Mouse (Mus musculus) forebrain, embryonic 10.5 days (tissue): ENCODE results near the gene Ehd1. TPM values are rescaled to one million over a fixed set of nuclear protein-coding genes. Genes with fewer than 3 reads are reported as not detected.
A peak's percentile ranks its signal among the peaks of the same experiment; 100 is the strongest.

Experiments used
- DNase-seq: peaks from one replicate; pipeline ENCODE4 v3.0.0-alpha.2; 2017; ENCODE audit warnings: low spot score; ENCODE audit errors: extremely low spot score
- H3K27ac ChIP-seq: fragments of 300-500 bp; sonication (generic); 2 replicates; pipeline ENCODE4 v1.5.1; 2016; ENCODE audit warnings: mild to moderate bottlenecking
- H3K27me3 ChIP-seq: fragments of 300-500 bp; sonication (generic); 2 replicates; pipeline ENCODE4 v1.6.1; 2016; ENCODE audit warnings: mild to moderate bottlenecking; ENCODE audit not compliant: poor library complexity, severe bottlenecking
- H3K36me3 ChIP-seq: fragments of 300-500 bp; sonication (generic); replicated peaks from 2 replicates; pipeline ENCODE4 v1.6.1; 2016; ENCODE audit warnings: mild to moderate bottlenecking, moderate library complexity
- H3K4me1 ChIP-seq: fragments of 300-500 bp; sonication (generic); 2 replicates; pipeline ENCODE4 v1.6.1; 2016
- H3K4me3 ChIP-seq: fragments of 300-500 bp; sonication (generic); 2 replicates; pipeline ENCODE4 v1.5.1; 2016; ENCODE audit warnings: mild to moderate bottlenecking, moderate library complexity
- H3K9me3 ChIP-seq: fragments of 300-500 bp; sonication (generic); 2 replicates; pipeline ENCODE4 v1.6.1; 2016; ENCODE audit warnings: mild to moderate bottlenecking, moderate library complexity
- WGBS: fragments of 180-500 bp; shearing (Covaris S2); methylation state at CpG from one replicate; pipeline ENCODE4 v1.1.7; 2016; 5-methylcytosine and 5-hydroxymethylcytosine counted together
- polyA plus RNA-seq: library from polyadenylated mRNA; unstranded; fragments of >200 nt; fragmentation: Nextera tagmentation; extraction: Ambion mirVana; gene quantifications from 2 replicates; pipeline ENCODE4 v1.2.1, GENCODE M21; 2016

The Ehd1 gene
- polyA plus RNA-seq, 1 experiment from 2014 or later, result 82.1 TPM

GRCm38 (mm10) chr19:6338171-6338570 lies 61.6 kb downstream of the Ehd1 start:
- 98% methylated on average over 7 of the region's 7 CpGs for WGBS
- Histone ChIP-seq H3K4me1 (peaks cover 69% of the 10 kb centered on the region), H3K4me3 (0 out of 2 replicates have a peak overlapping the region, but pooled peaks have one; percentile 86), H3K36me3 (peaks cover 47% of the 10 kb centered on the region), H3K27ac (no peak overlapping the region), H3K9me3 (no peaks in the 10 kb centered on the region), H3K27me3 (no peaks in the 10 kb centered on the region)
- no peak for DNase-seq

DNA sequence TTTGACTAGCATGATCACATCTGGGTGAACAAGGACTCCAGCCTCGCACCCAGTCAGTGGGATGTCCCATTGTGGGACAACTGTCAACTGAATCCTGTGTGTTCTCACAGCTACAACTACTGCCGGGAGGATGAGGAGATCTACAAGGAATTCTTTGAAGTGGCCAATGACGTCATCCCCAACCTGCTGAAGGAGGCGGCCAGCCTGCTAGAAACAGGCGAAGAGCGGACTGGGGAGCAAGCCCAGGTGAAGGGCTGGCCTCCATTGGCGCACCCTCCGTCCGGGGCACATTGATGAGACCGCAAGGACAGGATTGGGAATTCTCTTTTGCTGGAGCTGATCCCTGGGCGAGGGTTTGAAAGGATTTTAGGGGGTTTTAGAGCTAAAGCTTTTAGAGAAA lies 62.2 kb downstream of the Ehd1 start:
- WGBS, result 93% methylated on average over 11 of the region's 11 CpGs

GRCm38 (mm10) chr19:6339191-6339590 lies 62.7 kb downstream of the Ehd1 start:
- 98% methylated on average over 6 of the region's 6 CpGs for WGBS
- peaks cover 64% of the 10 kb centered on the region for H3K4me1 ChIP-seq
- H3K27me3 ChIP-seq, result no peaks in the 10 kb centered on the region
- no peak overlapping the region for H3K4me3 ChIP-seq
- peaks cover 57% of the 10 kb centered on the region for H3K36me3 ChIP-seq
- no peak overlapping the region for H3K27ac ChIP-seq
- DNase-seq, result no peak
- H3K9me3 ChIP-seq, result no peaks in the 10 kb centered on the region

More for the DNA sequence above, 62.2 kb downstream of the Ehd1 start:
- Histone ChIP-seq H3K36me3 (peaks cover 53% of the 10 kb centered on the region), H3K9me3 (no peaks in the 10 kb centered on the region), H3K4me1 (peaks cover 69% of the 10 kb centered on the region), H3K4me3 (no peak overlapping the region), H3K27me3 (no peaks in the 10 kb centered on the region), H3K27ac (no peak overlapping the region)
- DNase-seq, result no peak

GRCm38 (mm10) chr19:6339890-6340504 lies 63.5 kb downstream of the Ehd1 start:
- DNase-seq, result no peak
- Histone ChIP-seq H3K36me3 (peaks cover 65% of the 10 kb centered on the region), H3K27ac (no peak overlapping the region), H3K27me3 (no peaks in the 10 kb centered on the region), H3K4me3 (0 out of 2 replicates have a peak overlapping the region, but pooled peaks have one; percentile 3), H3K4me1 (peaks cover 59% of the 10 kb centered on the region), H3K9me3 (no peaks in the 10 kb centered on the region)
- 70% methylated on average over 15 of the region's 15 CpGs for WGBS

DNA sequence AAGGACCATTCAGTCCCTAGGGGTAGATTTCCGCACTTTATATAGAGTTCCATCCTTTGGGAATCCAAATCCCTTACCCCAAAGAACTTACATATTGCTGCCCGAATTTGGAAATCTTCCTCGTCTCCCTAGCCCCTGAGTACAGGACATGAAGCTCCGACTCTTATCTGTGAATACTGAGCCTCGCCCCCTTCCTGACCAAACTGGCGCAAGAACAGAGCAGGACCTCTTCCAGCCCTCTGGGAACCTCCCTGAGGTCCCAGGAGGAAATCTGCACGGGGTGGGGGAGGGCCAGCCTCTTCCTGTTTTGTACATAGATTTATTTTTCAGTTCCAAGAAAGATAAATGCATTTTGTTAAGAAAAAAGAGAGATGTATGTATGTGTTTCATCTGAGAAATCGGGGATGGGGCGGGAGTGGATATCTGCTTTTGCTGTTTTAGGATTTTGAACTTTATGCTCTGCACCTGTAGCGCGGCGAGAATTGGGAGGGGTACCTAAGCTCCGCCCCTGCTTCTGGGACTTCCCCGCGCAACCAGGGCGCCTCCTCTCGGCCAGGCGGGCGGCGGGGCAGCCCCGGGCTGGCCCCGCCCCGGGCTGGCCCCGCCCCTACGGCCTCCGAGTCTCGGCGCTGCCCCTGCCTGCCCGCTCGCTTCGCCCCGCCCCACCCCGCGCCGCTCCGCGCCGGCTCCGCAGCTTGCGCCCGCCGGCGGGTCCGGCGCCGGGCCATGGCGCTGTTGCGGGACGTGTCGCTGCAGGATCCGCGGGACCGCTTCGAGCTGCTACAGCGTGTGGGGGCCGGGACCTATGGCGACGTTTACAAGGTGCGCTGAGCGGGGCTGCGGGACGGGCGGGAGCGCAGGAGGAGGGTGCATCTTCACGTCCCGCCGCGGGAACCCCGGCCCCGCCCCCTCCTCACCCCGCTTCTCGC lies 64.3 kb downstream of the Ehd1 start, which contains the start of gene Map4k2:
Gene Map4k2, plus strand, starts transcription at position 612 of the 929 bp plus-strand sequence.
- WGBS, result 7% methylated on average over 72 of the region's 72 CpGs
- Histone ChIP-seq H3K27me3 (no peaks in the 10 kb centered on the region), H3K4me3 (peak within 1 kb of the TSS; percentile 77), H3K9me3 (no peaks in the 10 kb centered on the region), H3K4me1 (peaks cover 54% of the 10 kb centered on the region), H3K36me3 (peaks cover 73% of the 10 kb centered on the region), H3K27ac (peak within 1 kb of the TSS; percentile 84)
- peak; percentile 69 for DNase-seq

DNA sequence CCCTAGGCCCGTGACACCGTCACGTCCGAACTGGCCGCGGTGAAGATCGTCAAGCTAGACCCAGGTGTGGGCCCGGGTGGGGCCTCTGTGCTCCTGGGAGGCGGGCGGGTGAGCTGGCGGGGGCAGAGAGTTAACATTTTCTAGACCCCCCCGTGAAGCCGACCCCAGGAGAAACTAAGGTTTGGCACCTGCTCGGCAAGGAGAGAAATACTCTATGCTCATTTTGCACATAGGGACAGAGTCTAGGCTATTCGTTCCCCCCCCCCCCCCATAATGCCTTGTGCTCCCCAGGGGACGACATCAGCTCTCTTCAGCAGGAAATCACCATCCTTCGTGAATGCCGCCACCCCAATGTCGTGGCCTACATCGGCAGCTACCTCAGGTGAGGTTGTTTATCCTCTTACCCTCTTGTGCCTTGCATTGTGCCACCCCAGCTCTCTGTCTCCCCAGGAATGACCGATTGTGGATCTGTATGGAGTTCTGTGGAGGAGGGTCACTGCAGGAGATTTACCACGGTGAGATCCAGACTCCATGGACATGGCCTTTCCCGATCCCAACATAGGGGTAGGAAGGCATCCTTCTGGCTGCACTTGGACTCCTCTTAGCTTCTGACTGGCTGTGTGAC lies 65.0 kb downstream of the Ehd1 start:
- DNase-seq, result no peak
- Histone ChIP-seq H3K9me3 (no peaks in the 10 kb centered on the region), H3K4me3 (peak overlapping the region; percentile 77), H3K36me3 (peaks cover 80% of the 10 kb centered on the region), H3K4me1 (peaks cover 46% of the 10 kb centered on the region), H3K27ac (peak overlapping the region; percentile 84), H3K27me3 (no peaks in the 10 kb centered on the region)
- WGBS, result 12% methylated on average over 23 of the region's 23 CpGs

GRCm38 (mm10) chr19:6342276-6342933 lies 65.9 kb downstream of the Ehd1 start:
- Histone ChIP-seq H3K4me3 (peak overlapping the region; percentile 77; the same call in 1 of the 2 replicates), H3K27ac (peak overlapping the region; percentile 84; the same call in 1 of the 2 replicates), H3K9me3 (no peaks in the 10 kb centered on the region), H3K27me3 (no peaks in the 10 kb centered on the region), H3K4me1 (peaks cover 38% of the 10 kb centered on the region), H3K36me3 (peaks cover 80% of the 10 kb centered on the region)
- WGBS, result 81% methylated on average over 5 of the region's 5 CpGs
- DNase-seq, result no peak

GRCm38 (mm10) chr19:6343066-6343925 lies 66.8 kb downstream of the Ehd1 start:
- H3K27me3 ChIP-seq, result no peaks in the 10 kb centered on the region
- H3K9me3 ChIP-seq, result no peaks in the 10 kb centered on the region
- 84% methylated on average over 19 of the region's 19 CpGs for WGBS
- H3K4me1 ChIP-seq, result peaks cover 33% of the 10 kb centered on the region
- peaks cover 80% of the 10 kb centered on the region for H3K36me3 ChIP-seq
- no peak overlapping the region for H3K4me3 ChIP-seq
- H3K27ac ChIP-seq, result no peak overlapping the region
- no peak for DNase-seq

- no peaks in the 10 kb centered on the region for H3K9me3 ChIP-seq
- no peak for DNase-seq
- H3K27me3 ChIP-seq, result no peaks in the 10 kb centered on the region
- no peak overlapping the region for H3K4me3 ChIP-seq
- 86% methylated on average over 5 of the region's 5 CpGs for WGBS
- peaks cover 40% of the 10 kb centered on the region for H3K4me1 ChIP-seq
- H3K27ac ChIP-seq, result no peak overlapping the region
- H3K36me3 ChIP-seq, result peaks cover 77% of the 10 kb centered on the region
Observed at GRCm38 (mm10) chr19:6343996-6344395, 67.5 kb downstream of the Ehd1 start.

GRCm38 (mm10) chr19:6346023-6346422 lies 69.5 kb downstream of the Ehd1 start:
- DNase-seq, result no peak
- WGBS, result 90% methylated on average over 5 of the region's 5 CpGs
- H3K27ac ChIP-seq, result no peak overlapping the region
- peaks cover 73% of the 10 kb centered on the region for H3K36me3 ChIP-seq
- H3K4me1 ChIP-seq, result peaks cover 30% of the 10 kb centered on the region
- no peaks in the 10 kb centered on the region for H3K27me3 ChIP-seq
- no peaks in the 10 kb centered on the region for H3K9me3 ChIP-seq
- no peak overlapping the region for H3K4me3 ChIP-seq

- Histone ChIP-seq H3K4me1 (peaks cover 29% of the 10 kb centered on the region), H3K27me3 (no peaks in the 10 kb centered on the region), H3K9me3 (no peaks in the 10 kb centered on the region), H3K36me3 (peaks cover 79% of the 10 kb centered on the region), H3K27ac (no peak overlapping the region), H3K4me3 (no peak overlapping the region)
- no peak for DNase-seq
- 89% methylated on average over 10 of the region's 10 CpGs for WGBS
Observed at GRCm38 (mm10) chr19:6346661-6347060, 70.1 kb downstream of the Ehd1 start.
